Mouse (Mus musculus): ENCODE results near the gene Mmab.

DNA sequence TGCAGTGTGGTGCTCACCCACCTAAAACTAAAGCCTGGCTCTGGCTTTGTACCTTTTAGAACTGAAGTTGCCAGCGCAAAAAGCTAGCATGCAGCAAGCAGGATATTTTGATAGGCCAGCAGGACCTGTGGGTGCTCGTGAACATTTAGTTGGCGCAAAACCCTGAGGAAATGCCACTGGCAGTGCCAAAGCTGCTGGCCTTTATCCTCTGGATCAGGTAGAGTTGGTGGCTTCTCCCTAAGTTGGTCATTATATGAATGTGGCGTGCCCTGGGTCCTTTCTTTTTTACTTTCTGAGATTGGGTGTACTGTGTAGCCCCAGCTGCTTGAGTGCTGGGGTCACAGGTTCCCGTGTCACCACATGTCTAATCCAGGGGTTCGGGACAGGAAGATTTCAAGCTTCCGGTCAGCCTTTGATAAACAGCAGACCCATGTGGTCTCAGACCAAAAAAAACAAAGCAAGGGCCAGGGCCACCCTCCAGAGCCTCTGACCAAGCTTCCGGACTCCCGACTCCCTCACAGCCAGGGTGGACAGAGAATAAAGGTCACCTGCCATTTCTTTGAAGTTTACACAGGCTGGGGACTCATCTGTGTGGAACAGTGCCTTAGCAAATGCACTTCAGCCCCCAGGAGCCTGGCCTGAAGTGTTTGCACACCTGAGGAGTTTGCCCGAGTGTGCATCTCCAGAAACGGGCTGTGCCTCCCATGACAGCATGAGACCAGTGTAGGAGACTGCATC, 22.1 kb downstream of the Mmab start:
- TF ChIP-seq CTCF (conservative IDR thresholded peaks at IDR 0.05; ENCODE audit: insufficient read depth, insufficient read length, low read depth, low read length), result no peak
- TF ChIP-seq POLR2A (IDR thresholded peaks at IDR 0.05; ENCODE audit: low read depth, low read length), result no peak
